Mouse (Mus musculus) liver, adult 2 months (tissue): ENCODE results near the gene Syt17.

ENCODE experiments used
- CTCF ChIP-seq: fragments of 200-500 bp; IDR thresholded peaks from 2 replicates; pipeline ENCODE4 v1.5.1; 2011; ENCODE audit warnings: low read depth, low read length, control low read depth
- POLR2A ChIP-seq: fragments of 200-500 bp; IDR thresholded peaks from 2 replicates; pipeline ENCODE4 v1.6.1; 2011; ENCODE audit warnings: low read length, control low read depth; ENCODE audit not compliant: insufficient read depth; ENCODE audit errors: extremely low read depth

- TF ChIP-seq CTCF (no peak), POLR2A (no peak)
These were observed 13.5 kb upstream of the Syt17 start for GRCm38 (mm10) chr7:118461400-118462136.
